Mouse (Mus musculus) hindbrain, embryonic 12.5 days (tissue): ENCODE data around the gene Atxn1. TPM values are rescaled to one million over a fixed set of nuclear protein-coding genes. Genes with fewer than 3 reads are reported as not detected.

Experiments used
- ATAC-seq: fragments of 200-750 bp; cut with Nextera tagmentation; 2 replicates; pipeline ENCODE4 v1.8.0; 2017; ENCODE audit warnings: moderate TSS enrichment; ENCODE audit not compliant: low FRiP score
- H3K27ac ChIP-seq: fragments of 300-500 bp; sonication (generic); 2 replicates; pipeline ENCODE4 v1.5.1; 2016; ENCODE audit warnings: mild to moderate bottlenecking
- H3K27me3 ChIP-seq: fragments of 300-500 bp; sonication (generic); 2 replicates; pipeline ENCODE4 v1.6.1; 2016; ENCODE audit warnings: mild to moderate bottlenecking
- H3K36me3 ChIP-seq: fragments of 300-500 bp; sonication (generic); 2 replicates; pipeline ENCODE4 v1.6.1; 2016; ENCODE audit warnings: mild to moderate bottlenecking
- H3K4me1 ChIP-seq: fragments of 300-500 bp; sonication (generic); 2 replicates; pipeline ENCODE4 v1.6.1; 2016
- H3K4me2 ChIP-seq: fragments of 300-500 bp; sonication (generic); replicated peaks from 2 replicates; pipeline ENCODE4 v1.6.1; 2016; ENCODE audit warnings: mild to moderate bottlenecking
- H3K4me3 ChIP-seq: fragments of 300-500 bp; sonication (generic); 2 replicates; pipeline ENCODE4 v1.5.1; 2016; ENCODE audit warnings: mild to moderate bottlenecking
- H3K9ac ChIP-seq: fragments of 300-500 bp; sonication (generic); 2 replicates; pipeline ENCODE4 v1.6.1; 2016; ENCODE audit warnings: mild to moderate bottlenecking, moderate library complexity
- H3K9me3 ChIP-seq: fragments of 300-500 bp; sonication (generic); replicated peaks from 2 replicates; pipeline ENCODE4 v1.6.1; 2016; ENCODE audit warnings: mild to moderate bottlenecking
- WGBS: fragments of 180-500 bp; shearing (Covaris S2); methylation state at CpG from one replicate; pipeline ENCODE4 v1.1.7; 2016; 5-methylcytosine and 5-hydroxymethylcytosine counted together
- polyA plus RNA-seq: library from polyadenylated mRNA; unstranded; fragments of >200 nt; fragmentation: Nextera tagmentation; extraction: Ambion mirVana; gene quantifications from 2 replicates; pipeline ENCODE4 v1.2.1, GENCODE M21; 2016

Gene Atxn1
- polyA plus RNA-seq, 1 experiment from 2014 or later, result 5.0 TPM

DNA sequence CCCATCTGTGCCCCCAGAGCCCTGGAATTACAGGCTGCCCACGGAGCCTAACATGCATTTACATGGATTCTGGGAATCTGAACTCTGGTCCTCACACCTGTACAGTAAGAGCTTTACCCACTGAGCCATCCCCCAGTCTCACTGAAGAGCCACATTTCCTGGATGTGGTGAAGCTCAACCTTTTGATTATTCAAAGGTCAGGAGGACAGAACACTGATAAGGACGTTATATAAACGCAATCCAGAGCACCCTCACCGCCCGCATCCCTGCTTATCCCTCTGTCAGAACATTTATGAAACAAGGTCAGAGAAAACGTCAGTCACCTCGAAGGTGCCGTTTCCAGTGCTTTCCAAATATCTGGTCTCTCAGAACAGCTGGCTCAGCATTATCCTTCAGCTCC, 101.0 kb downstream of the Atxn1 start:
- WGBS, result 85% methylated on average over 8 of the region's 8 CpGs
- Histone ChIP-seq H3K4me1 (peaks cover 15% of the 10 kb centered on the region), H3K9me3 (no peaks in the 10 kb centered on the region), H3K4me2 (no peak overlapping the region), H3K27me3 (no peaks in the 10 kb centered on the region), H3K9ac (no peak overlapping the region), H3K4me3 (no peak overlapping the region), H3K27ac (no peak overlapping the region), H3K36me3 (no peaks in the 10 kb centered on the region)
- no peak for ATAC-seq

DNA sequence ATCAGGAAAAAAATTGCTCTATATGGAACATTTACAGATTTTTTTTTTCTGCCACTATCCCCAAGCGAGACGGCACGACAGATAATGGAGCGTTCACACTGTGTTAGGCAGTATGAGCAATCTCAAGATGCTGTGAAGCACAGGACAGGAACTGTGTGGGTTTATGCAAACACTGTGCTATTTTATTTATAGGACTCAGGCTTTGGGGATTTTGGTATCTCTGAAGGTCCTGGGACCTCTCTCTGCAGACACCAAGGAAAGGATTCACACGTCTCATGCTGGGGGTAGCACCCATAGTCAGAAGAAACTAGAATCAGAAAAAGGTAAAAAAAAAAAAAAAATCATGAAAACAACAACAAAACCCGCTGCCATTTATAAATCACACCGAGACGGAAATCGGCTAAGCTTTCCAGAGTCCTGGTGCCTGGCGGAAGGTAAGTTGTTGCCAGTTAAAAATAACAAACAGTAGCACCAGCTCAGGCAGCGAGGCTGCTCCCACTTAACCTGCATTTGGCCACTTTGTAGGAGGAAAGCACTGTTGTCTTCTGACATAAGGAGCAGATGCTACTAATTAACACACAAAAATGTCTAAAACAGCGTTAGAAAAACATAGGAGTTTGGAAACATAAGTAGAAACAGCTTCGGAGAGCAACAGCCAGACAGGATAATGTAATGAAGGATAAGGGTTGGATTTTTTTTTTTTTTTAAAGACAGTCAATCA, 102.8 kb downstream of the Atxn1 start:
- ATAC-seq, result no peak
- H3K27ac ChIP-seq, result no peak overlapping the region
- H3K36me3 ChIP-seq, result no peaks in the 10 kb centered on the region
- 67% methylated on average over 13 of the region's 13 CpGs for WGBS
- no peaks in the 10 kb centered on the region for H3K9me3 ChIP-seq
- H3K9ac ChIP-seq, result no peak overlapping the region
- peaks cover 15% of the 10 kb centered on the region for H3K4me1 ChIP-seq
- no peaks in the 10 kb centered on the region for H3K27me3 ChIP-seq
- H3K4me2 ChIP-seq, result no peak overlapping the region
- H3K4me3 ChIP-seq, result no peak overlapping the region

GRCm38 (mm10) chr13:45861098-45861580, 103.7 kb downstream of the Atxn1 start:
- Histone ChIP-seq H3K27ac (no peak overlapping the region), H3K4me1 (peaks cover 15% of the 10 kb centered on the region), H3K27me3 (no peaks in the 10 kb centered on the region), H3K4me3 (no peak overlapping the region), H3K4me2 (no peak overlapping the region), H3K9ac (no peak overlapping the region), H3K36me3 (no peaks in the 10 kb centered on the region), H3K9me3 (no peaks in the 10 kb centered on the region)
- ATAC-seq, result no peak
- 30% methylated on average over 10 of the region's 10 CpGs for WGBS

DNA sequence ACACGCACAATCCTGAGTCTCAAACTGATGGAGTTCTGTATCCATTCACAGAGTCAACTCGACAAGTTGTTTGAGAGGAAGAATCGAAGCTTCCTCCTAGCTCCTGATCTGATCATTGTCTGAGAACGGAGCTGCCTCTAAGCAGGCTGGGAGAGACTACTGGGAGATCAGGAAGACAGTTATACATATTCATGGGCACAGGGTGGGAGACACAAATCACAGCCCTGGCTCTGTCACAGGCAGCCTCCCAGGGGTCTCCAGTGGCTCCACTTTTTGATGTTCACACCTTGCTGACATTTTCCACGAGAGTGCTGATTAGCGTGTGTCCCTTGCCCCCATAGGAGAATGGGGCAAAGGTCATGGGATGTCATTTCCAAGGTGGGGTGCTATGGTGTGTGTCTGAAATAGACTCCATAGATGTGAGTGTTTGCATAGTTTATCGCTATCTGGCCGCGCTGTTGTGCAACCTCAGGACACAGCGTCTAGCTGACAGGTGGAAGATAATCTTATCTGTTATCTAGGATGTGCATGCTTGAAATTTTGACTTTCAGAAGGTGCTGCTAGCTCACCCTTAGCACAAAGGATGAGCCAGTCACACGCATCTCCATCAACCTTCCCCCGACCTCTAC, 105.6 kb downstream of the Atxn1 start:
- peaks cover 15% of the 10 kb centered on the region for H3K4me1 ChIP-seq
- H3K9ac ChIP-seq, result no peak overlapping the region
- H3K27me3 ChIP-seq, result no peaks in the 10 kb centered on the region
- no peak overlapping the region for H3K4me2 ChIP-seq
- ATAC-seq, result no peak
- H3K4me3 ChIP-seq, result no peak overlapping the region
- H3K36me3 ChIP-seq, result no peaks in the 10 kb centered on the region
- no peak overlapping the region for H3K27ac ChIP-seq
- 72% methylated on average over 12 of the region's 12 CpGs for WGBS
- no peaks in the 10 kb centered on the region for H3K9me3 ChIP-seq

DNA sequence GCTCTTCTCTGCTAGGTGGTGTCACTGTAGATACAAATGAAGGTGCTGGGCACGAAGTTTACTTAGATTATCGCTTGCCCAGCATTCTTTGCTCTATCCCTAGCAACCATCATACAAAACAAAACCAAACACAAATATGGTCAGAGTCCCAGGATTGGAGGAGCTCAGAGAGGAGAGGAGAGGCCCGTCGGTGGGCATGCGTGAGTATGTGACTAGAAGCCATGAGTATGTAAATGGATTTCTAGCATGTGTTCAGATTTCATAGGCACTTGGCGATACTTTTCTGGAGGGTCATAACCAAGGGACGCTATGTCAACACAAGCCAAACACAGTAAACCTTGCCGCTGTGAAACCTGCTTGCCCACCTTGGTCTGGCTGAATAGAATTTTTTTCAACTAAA, 107.4 kb downstream of the Atxn1 start:
- H3K9me3 ChIP-seq, result no peaks in the 10 kb centered on the region
- H3K27me3 ChIP-seq, result no peaks in the 10 kb centered on the region
- ATAC-seq, result no peak
- H3K4me3 ChIP-seq, result no peak overlapping the region
- H3K4me2 ChIP-seq, result no peak overlapping the region
- 92% methylated on average over 8 of the region's 8 CpGs for WGBS
- no peak overlapping the region for H3K9ac ChIP-seq
- H3K36me3 ChIP-seq, result no peaks in the 10 kb centered on the region
- no peak overlapping the region for H3K27ac ChIP-seq
- peaks cover 15% of the 10 kb centered on the region for H3K4me1 ChIP-seq

DNA sequence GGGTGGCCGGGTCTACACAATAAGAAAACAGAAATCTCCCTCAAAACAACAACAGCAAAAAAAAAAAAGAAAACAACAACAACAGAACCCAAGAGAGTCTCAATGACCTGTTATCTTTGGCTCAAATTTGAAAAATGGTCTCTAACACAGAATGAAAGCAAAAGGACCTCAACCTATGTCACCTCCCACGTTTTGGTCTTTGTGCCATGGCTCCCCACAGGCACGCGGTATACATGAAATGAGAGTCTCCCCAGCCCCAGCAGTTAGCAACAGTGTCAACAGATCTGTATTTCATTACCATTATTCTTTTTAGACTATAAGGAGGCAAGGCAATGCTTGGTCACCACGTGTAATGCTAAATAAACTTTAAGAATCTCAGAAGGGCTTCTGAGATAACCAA, 110.3 kb downstream of the Atxn1 start:
- 67% methylated on average over 5 of the region's 5 CpGs for WGBS
- Histone ChIP-seq H3K27ac (no peak overlapping the region), H3K27me3 (no peaks in the 10 kb centered on the region), H3K4me1 (0 out of 2 replicates have a peak, but pooled peaks cover 3% of the 10 kb centered on the region), H3K9ac (no peak overlapping the region), H3K9me3 (no peaks in the 10 kb centered on the region), H3K4me2 (no peak overlapping the region), H3K4me3 (no peak overlapping the region), H3K36me3 (no peaks in the 10 kb centered on the region)
- no peak for ATAC-seq

DNA sequence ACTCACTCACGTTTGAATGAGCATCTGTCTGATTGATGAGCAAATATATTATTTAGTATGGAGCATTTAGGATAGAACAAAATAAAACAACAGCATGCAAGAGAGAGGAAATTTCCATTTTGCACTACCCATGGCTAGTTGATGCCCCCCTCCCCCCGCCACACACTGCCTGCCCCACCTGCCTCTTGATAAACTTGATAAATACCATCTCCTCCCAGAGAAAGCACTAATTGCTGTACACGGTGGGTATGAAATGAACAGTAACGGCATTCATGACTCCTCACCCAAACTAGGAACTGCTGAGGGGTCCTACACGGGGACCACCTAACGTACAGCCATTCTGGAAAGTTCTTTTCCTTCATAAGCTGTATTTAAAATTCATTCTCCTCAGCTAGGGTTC, 111.1 kb downstream of the Atxn1 start:
- 80% methylated on average over 6 of the region's 6 CpGs for WGBS
- no peak for ATAC-seq

GRCm38 (mm10) chr13:45852288-45852687, 112.5 kb downstream of the Atxn1 start:
- Histone ChIP-seq H3K36me3 (no peaks in the 10 kb centered on the region), H3K27ac (no peak overlapping the region), H3K9me3 (no peaks in the 10 kb centered on the region), H3K4me3 (no peak overlapping the region), H3K9ac (no peak overlapping the region), H3K4me1 (no peaks in the 10 kb centered on the region), H3K4me2 (no peak overlapping the region), H3K27me3 (no peaks in the 10 kb centered on the region)
- ATAC-seq, result no peak
- WGBS, result 92% methylated on average over 2 of the region's 2 CpGs

More for the DNA sequence above, 111.1 kb downstream of the Atxn1 start:
- Histone ChIP-seq H3K4me2 (no peak overlapping the region), H3K36me3 (no peaks in the 10 kb centered on the region), H3K4me3 (no peak overlapping the region), H3K9me3 (no peaks in the 10 kb centered on the region), H3K4me1 (no peaks in the 10 kb centered on the region), H3K27ac (no peak overlapping the region), H3K9ac (no peak overlapping the region), H3K27me3 (no peaks in the 10 kb centered on the region)

GRCm38 (mm10) chr13:45851746-45852145, 113.1 kb downstream of the Atxn1 start:
- no peaks in the 10 kb centered on the region for H3K27me3 ChIP-seq
- ATAC-seq, result no peak
- WGBS, result 82% methylated on average over 2 of the region's 2 CpGs
- H3K4me3 ChIP-seq, result no peak overlapping the region
- no peak overlapping the region for H3K27ac ChIP-seq
- H3K4me1 ChIP-seq, result no peaks in the 10 kb centered on the region
- no peak overlapping the region for H3K4me2 ChIP-seq
- no peak overlapping the region for H3K9ac ChIP-seq
- H3K36me3 ChIP-seq, result no peaks in the 10 kb centered on the region
- H3K9me3 ChIP-seq, result no peaks in the 10 kb centered on the region

DNA sequence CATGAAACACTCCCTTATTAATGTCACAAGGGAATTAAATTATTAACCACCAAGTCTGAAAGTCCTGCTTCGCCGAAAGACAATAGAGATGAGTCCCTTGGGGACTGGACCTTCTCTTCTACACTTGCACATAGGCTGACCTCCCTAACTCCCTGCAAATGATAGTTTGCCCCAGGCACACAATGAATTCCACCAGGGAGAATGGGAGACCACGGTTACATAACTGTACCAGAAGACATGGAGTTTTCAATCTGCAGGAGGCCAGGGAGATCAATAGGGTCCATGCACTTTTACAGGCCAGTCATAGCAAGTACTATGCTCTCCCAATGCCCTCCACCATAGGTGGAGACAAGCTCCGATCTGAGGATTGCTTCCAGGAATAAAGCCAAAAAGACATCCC, 113.7 kb downstream of the Atxn1 start:
- Histone ChIP-seq H3K36me3 (no peaks in the 10 kb centered on the region), H3K4me2 (no peak overlapping the region), H3K4me1 (no peaks in the 10 kb centered on the region), H3K27me3 (no peaks in the 10 kb centered on the region), H3K27ac (no peak overlapping the region), H3K9ac (no peak overlapping the region), H3K4me3 (no peak overlapping the region), H3K9me3 (no peaks in the 10 kb centered on the region)
- no peak for ATAC-seq
- 68% methylated on average over 4 of the region's 4 CpGs for WGBS

DNA sequence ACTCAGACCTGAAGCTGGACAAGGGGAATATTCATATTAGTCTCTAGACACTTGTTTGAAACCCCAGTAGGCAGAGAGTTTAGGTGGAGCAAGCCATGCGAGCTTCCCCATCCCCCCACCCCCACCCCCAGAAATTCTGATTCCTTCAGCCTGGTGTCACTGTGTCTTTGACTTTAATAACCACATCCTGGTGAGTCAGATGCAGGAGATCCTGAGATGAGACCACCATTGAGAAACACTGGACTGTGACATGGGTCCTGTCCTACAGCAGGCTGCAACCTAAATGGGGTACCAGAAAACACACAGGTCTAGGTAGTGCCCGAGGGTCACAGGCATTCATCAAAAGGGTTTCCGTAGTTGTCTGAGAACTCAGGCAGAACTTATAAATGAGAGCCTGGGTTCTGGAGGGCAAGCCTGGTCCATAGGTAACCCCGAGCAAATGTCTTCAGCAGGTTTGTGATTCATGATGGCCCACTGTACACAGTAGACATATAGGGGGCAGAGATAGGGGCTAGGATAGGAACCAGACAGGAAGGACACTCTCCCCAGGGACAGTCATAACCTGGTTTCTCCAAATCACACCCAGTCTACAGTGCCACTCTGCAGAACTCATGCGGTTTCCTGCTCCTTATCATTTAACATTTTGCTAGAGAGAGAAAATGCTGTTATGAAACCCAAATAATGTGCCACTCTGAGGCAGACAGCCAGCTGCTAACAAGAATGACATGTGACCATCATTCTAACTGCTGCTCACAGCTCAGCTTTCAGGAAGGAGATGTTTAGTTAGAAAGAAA, 114.4 kb downstream of the Atxn1 start:
- ATAC-seq, result no peak
- 93% methylated on average over 5 of the region's 5 CpGs for WGBS

DNA sequence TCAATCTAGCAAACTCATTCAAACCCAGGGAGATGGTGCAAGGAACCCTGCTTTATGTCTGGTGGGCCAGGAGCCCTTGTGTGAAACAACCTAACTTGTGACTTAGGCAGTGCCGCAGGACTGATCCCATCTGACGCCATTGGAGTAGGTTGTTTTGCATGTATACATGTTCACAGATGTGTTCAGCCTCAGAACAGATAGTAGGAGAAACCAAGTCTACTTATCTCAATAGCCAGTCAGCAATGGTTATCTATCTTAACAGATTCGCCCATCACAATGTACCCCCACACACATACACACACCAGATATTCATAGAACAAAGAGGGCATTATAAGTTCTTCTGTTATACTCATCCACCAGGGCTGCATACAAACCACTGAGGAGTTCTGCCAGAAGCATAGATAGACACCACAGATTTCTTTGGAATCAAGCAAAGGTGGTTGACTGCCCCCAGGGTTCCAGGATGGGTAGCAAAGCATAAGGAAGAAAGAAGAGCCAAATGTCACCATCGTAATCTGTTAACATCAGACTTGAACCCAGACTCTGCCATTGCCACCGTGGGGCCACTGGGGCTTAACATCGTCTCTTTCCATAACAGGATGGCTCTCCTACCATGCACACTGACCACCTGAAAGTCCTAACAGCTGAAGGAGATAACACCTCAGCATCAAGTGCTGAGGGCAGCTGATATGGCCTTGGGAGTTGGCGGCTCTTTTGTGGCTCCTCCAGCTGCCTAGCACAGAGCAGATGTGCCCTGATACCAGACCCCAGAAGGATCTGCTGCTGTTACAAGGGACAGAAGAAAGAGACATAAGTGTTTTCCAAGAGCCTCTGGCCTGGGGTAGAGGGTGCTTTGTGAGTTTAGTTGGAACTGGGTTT, 115.4 kb downstream of the Atxn1 start:
- no peak for ATAC-seq
- H3K9me3 ChIP-seq, result no peaks in the 10 kb centered on the region
- no peaks in the 10 kb centered on the region for H3K27me3 ChIP-seq
- WGBS, result 89% methylated on average over 7 of the region's 7 CpGs
- H3K4me3 ChIP-seq, result no peak overlapping the region
- no peak overlapping the region for H3K9ac ChIP-seq
- no peak overlapping the region for H3K27ac ChIP-seq
- no peak overlapping the region for H3K4me2 ChIP-seq
- no peaks in the 10 kb centered on the region for H3K36me3 ChIP-seq
- H3K4me1 ChIP-seq, result no peaks in the 10 kb centered on the region

More for the DNA sequence above, 114.4 kb downstream of the Atxn1 start:
- no peak overlapping the region for H3K9ac ChIP-seq
- H3K9me3 ChIP-seq, result no peaks in the 10 kb centered on the region
- no peaks in the 10 kb centered on the region for H3K36me3 ChIP-seq
- H3K4me3 ChIP-seq, result no peak overlapping the region
- H3K27ac ChIP-seq, result no peak overlapping the region; the same call in 1 of the 2 replicates
- no peaks in the 10 kb centered on the region for H3K27me3 ChIP-seq
- H3K4me2 ChIP-seq, result no peak overlapping the region
- no peaks in the 10 kb centered on the region for H3K4me1 ChIP-seq
